Mouse (Mus musculus): ENCODE data around the gene Dvl1. TPM values are rescaled to one million over a fixed set of nuclear protein-coding genes. Genes with fewer than 3 reads are reported as not detected.

The Dvl1 gene
- total RNA-seq, 2 experiments from 2014 or later: 81.5 to 81.6 TPM

DNA sequence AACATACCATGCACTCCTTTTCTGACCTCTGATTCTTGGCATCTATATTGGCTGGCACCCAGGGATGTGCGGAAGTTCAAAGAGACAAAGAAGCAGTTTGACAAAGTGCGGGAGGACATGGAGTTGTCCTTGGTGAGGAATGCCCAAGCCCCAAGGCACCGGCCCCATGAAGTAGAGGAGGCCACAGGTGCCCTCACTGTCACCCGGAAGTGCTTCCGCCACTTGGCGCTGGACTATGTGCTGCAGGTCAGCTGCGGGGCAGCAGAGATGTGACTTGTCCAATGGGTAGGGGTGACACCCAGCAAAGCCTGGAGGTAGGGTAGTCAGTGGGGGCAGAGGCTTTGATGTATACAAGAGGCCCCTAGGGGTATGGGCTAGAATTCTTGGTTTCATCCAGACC is 52.2 kb downstream of the Dvl1 start:
- intact Hi-C loops (cut with DNase I): no loop called here
- DNase-seq (ENCODE audit: low spot score in 2 of 2): peak; percentile 2

DNA sequence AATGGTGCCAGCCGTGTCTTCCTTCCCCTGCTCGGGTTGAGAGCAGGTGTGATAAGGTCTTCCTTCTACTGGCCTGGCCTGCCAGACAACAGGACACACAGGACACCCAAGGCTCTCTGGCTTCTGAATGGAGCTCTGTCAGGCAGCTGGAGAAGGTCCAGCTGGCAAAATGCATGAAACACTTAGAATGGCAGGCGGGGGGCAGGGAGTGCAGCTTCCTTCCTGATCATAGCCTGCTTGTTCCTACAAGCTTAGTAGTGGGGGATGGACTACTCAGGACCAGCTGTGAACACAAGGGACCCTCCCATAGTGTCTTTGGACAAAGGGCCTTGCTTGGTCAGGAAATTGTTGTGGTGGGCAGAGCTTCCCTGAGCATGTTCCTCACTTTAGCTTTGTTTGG is 54.0 kb downstream of the Dvl1 start:
- intact Hi-C loops (cut with DNase I): loop anchor here (2.0 kb wide), 1 partner anchor 42 kb away; the partner anchor contains the start of gene Ube2j2
- peak; percentile 55 to 70 for DNase-seq (ENCODE audit: low spot score in 2 of 2)

DNA sequence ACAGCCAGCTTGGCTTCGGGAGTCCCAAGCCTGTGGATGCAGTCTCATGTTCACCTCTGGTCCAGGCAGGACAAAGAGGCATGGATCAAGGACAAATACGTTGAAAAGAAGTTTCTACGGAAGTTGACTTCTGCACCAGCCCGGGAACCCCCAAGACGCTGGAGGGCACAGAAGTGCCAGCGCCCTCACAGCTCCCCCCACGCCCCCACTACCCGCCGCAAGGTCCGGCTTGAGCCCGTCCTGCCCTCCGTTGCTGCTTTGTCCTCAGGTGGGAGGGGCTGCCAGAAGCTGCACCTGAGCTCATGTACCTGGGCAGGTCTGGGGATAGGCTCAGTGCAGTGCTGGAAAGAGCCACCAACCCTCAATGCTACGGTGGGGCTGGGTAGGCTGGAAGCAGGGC is 56.0 kb downstream of the Dvl1 start:
- intact Hi-C loops (cut with DNase I): no loop called here
- DNase-seq (ENCODE audit: low spot score in 2 of 2): peak in 1 of 2 experiments; percentile 2

DNA sequence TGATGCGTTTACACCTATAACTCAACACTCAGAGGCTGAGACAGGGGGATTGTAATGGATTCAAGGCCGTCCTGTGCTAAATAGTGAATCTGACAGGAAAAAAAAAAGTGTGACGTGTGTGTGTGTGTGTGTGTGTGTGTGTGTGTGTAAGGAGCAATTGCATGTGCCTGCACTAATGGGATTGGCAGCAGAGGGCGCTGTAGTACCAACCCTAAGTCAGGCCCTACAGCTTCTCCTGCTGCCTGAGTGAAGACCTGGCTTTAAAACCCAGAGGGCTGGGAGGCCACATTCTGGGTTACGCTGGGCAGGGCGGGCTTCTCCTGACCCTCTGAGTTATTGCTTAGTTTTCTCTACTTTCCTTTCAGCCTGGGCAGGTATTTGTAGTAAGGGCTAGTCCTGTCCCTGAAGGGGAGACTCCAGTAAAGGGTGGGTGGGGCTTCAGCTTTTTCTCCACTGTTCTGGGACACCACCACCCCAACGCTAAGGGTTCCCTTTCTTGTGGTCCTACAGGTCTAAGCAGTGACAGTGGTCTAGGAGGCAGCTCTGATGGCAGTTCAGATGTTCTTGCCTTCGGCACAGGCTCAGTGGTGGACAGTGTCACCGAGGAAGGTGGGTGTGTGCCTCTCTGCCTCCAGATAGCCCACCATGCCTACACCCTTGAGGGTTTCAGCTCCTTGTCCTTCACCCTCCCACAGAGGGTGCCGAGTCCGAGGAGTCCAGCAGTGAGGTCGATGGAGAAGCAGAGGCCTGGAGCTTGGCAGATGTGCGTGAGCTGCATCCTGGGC is 57.3 kb downstream of the Dvl1 start:
- intact Hi-C loops (cut with DNase I): no loop called here
- DNase-seq (ENCODE audit: low spot score in 2 of 2): peak; percentile 51 to 81

DNA sequence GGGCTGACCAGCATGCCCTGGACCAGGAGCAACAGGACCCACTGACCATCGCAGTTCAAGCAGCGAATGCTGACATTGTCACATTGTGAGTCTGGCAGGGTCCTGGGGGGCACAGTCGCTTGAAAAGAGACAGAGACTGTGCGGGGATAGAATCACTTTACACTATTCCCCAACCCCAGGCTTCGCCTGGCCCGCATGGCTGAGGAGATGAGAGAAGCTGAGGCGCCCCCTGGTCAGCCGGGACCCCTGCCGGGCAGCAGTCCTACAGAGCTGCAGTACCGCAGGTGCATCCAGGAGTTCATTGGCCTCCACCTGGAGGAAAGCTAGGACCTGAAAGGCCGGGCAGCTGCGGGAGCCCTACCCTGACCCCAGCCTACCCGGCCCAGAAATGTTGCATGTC is 58.4 kb downstream of the Dvl1 start:
- DNase-seq (ENCODE audit: low spot score in 2 of 2): peak in 1 of 2 experiments; percentile 0
- intact Hi-C loops (cut with DNase I): no loop called here

DNA sequence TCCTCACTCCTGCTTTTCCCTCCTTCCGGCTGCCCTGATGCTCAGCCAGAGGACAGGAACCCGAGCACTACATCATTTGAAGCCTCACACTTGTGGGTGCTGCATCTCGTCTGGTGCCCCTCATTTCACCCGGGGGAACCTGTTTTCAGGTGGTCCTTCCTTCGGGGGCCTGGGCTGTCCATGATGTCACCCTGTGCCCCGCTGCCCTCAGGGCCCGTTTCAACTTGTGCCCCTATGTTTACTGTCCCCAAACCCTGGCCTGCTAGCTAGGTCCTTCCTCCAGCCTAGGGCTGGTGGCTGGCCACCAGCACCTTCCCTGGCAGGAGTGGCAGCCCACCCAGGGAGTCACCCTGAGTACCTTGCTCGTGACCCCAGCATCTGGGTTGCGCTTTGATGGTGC is 58.9 kb downstream of the Dvl1 start:
- DNase-seq (ENCODE audit: low spot score in 2 of 2): peak in 1 of 2 experiments; percentile 2
- intact Hi-C loops (cut with DNase I): no loop called here

DNA sequence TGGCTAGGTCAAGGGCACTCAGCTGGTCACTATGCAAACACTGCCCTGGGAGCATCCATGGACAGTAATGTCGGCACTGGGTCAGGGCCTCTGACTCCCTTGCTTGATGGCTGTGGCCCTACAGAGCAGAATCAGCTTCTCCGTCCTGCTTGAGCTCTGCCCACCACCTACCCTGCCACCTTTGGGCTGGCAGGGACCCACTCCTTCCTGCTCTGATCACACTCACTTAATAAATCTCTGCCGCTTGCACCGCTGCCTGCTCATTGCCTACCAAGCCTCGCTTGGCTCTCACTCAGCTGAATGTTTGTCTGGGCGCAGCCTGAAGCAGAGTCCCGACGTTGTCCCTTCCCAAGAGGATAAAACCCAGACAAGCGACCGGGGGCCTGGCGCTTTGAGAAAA is 59.8 kb downstream of the Dvl1 start:
- DNase-seq (ENCODE audit: low spot score in 2 of 2): peak; percentile 2 to 4
- intact Hi-C loops (cut with DNase I): no loop called here

DNA sequence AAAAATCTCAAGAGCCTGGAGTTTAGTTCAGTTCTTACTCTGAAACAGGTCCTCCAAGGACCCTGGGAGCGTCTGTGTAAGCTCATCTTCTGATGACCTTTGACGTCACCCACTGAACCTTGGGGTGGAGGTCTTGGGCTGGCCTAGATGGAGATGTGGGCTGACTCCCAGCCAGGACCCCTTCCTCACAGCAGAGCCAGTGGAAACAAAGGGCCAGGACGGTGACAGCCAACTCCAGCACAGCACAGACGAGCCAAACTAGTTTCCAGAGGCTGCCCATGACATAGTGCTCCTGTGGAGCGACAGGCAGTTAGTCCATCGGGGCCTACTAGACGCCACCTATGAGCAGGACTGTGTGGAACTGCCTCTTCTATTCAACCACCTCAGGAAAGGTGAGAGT is 61.1 kb downstream of the Dvl1 start:
- DNase-seq (ENCODE audit: low spot score in 2 of 2): peak; percentile 4 to 7
- intact Hi-C loops (cut with DNase I): no loop called here

DNA sequence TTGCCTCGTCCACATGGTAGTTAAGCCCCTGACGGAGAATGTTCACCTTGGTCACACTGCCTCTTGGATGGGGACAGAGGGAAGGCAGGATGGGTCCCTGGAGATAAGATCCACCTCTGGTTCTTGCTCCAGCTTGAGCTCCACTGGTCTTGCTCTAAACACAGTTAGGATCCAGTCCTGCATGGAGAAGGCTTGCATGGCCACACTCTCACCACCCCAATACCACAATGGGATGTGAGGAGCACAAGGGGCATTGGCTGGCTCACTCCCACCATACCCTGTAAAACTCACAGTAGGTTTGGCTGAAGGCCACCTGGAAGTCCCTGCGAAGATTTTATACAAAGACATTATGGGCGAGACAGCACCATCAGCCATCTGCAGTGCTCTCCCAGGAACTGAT is 61.5 kb downstream of the Dvl1 start:
- DNase-seq (ENCODE audit: low spot score in 2 of 2): peak; percentile 1 to 4
- intact Hi-C loops (cut with DNase I): no loop called here

Other genes with a start within 250 kb of the Dvl1 start
- gene Slc35e2, start 246.0 kb upstream of the Dvl1 start, total RNA-seq (2021): 10 to 100 TPM; 48.8 to 53.1 TPM
- 10 to 100 TPM; 45.4 to 47.0 TPM for gene Cdk11b, start 222.5 kb upstream of the Dvl1 start, total RNA-seq (2021)
- not detected for gene Gm10563, start 202.0 kb upstream of the Dvl1 start, total RNA-seq (2021)
- 1 to 10 TPM; 1.2 to 2.4 TPM for gene Mmp23, start 194.0 kb upstream of the Dvl1 start, total RNA-seq (2021)
- gene Mib2, start 178.2 kb upstream of the Dvl1 start, total RNA-seq (2021): 100 to 1,000 TPM; 105 TPM
- 10 to 100 TPM; 22.8 to 26.0 TPM for gene Fndc10, start 153.1 kb upstream of the Dvl1 start, total RNA-seq (2021)
- gene Ssu72, start 142.6 kb upstream of the Dvl1 start, total RNA-seq (2021): 10 to 100 TPM; 84.2 to 86.8 TPM
- gene Tmem240, start 112.6 kb upstream of the Dvl1 start, total RNA-seq (2021): 10 to 100 TPM; 67.0 to 70.7 TPM
- gene Atad3a, start 86.3 kb upstream of the Dvl1 start, total RNA-seq (2021): 10 to 100 TPM; 52.3 to 53.2 TPM
- gene Vwa1, start 72.7 kb upstream of the Dvl1 start, total RNA-seq (2021): 10 to 100 TPM; 16.3 to 17.0 TPM
- 10 to 100 TPM in 1 of 2 experiments, 1 to 10 TPM in 1; 8.7 to 11.6 TPM for gene Tmem88b, start 61.5 kb upstream of the Dvl1 start, total RNA-seq (2021)
- under 1 TPM in 1 of 2 experiments, not detected in 1; 0.31 TPM for gene Ankrd65, start 57.0 kb upstream of the Dvl1 start, total RNA-seq (2021)
- 100 to 1,000 TPM; 104 to 112 TPM for gene Mrpl20, start 44.5 kb upstream of the Dvl1 start, total RNA-seq (2021)
- 10 to 100 TPM; 69.5 to 73.5 TPM for gene Ccnl2, start 34.9 kb upstream of the Dvl1 start, total RNA-seq (2021)
- gene Aurkaip1, start 16.1 kb upstream of the Dvl1 start, total RNA-seq (2021): 10 to 100 TPM; 83.3 to 84.1 TPM
- gene Mxra8, start 7.7 kb upstream of the Dvl1 start, total RNA-seq (2021): 10 to 100 TPM in 1 of 2 experiments, 1 to 10 TPM in 1; 9.0 to 14.0 TPM
- under 1 TPM; 0.20 to 0.27 TPM for gene Tas1r3, start 16.0 kb downstream of the Dvl1 start, total RNA-seq (2021)
- 10 to 100 TPM; 28.8 to 29.7 TPM for gene Cptp, start 22.0 kb downstream of the Dvl1 start, total RNA-seq (2021)
- 10 to 100 TPM; 34.4 to 38.4 TPM for gene Ints11, start 22.1 kb downstream of the Dvl1 start, total RNA-seq (2021)
- 10 to 100 TPM; 65.3 to 66.9 TPM for gene Pusl1, start 44.4 kb downstream of the Dvl1 start, total RNA-seq (2021)
- 100 to 1,000 TPM; 139 TPM for gene Acap3, start 44.4 kb downstream of the Dvl1 start, total RNA-seq (2021)
- 10 to 100 TPM; 69.8 to 79.0 TPM for gene Ube2j2, start 96.4 kb downstream of the Dvl1 start, total RNA-seq (2021)
- gene C1qtnf12, start 114.9 kb downstream of the Dvl1 start, total RNA-seq (2021): 10 to 100 TPM; 13.5 to 15.1 TPM
- gene B3galt6, start 145.2 kb downstream of the Dvl1 start, total RNA-seq (2021): 10 to 100 TPM in 1 of 2 experiments, 1 to 10 TPM in 1; 9.6 to 10.6 TPM
- 100 to 1,000 TPM; 150 to 157 TPM for gene Sdf4, start 145.5 kb downstream of the Dvl1 start, total RNA-seq (2021)
- gene Tnfrsf4, start 166.4 kb downstream of the Dvl1 start, total RNA-seq (2021): 1 to 10 TPM in 1 of 2 experiments, under 1 TPM in 1; 0.66 to 1.2 TPM
- under 1 TPM in 1 of 2 experiments, not detected in 1; 0.32 TPM for gene Tnfrsf18, start 178.8 kb downstream of the Dvl1 start, total RNA-seq (2021)
- gene Ttll10, start 212.0 kb downstream of the Dvl1 start, total RNA-seq (2021): not detected

All from left cerebral cortex, postnatal 14 days (tissue).